Mouse (Mus musculus) urinary bladder, postnatal 25 days (tissue): ENCODE measurements around the gene Rnase12.
A peak's percentile ranks its signal among the peaks of the same experiment; 100 is the strongest.
"Not testable (repeated sequence)": the region's sequence is repeated elsewhere in the genome, so short reads cannot be mapped to it uniquely, and the experiment has no call there.

Source experiments
- DNase-seq: peaks from one replicate; pipeline ENCODE4 v3.0.0; 2022; ENCODE audit warnings: low spot score

Gene Rnase12

DNA sequence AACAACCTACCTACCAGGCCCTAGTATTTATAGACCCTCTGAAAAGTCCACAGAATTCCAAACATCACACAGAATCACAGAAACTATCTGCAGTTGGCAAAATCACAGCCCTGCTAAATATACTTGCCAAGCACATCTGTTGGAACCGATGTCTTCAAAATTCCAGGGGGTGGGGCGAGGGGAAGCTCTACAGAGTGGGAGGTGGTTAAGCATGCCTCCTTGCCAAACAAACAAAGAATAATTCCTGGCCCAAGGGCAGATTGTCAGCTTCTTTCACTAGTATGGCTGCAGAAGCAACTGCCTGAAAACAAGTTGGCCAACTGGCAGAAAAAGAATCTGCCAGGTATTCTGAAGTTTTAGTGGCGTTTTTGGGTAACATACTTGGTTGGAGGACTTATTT lies 40.2 kb downstream of the Rnase12 start:
- DNase-seq = no peak

DNA sequence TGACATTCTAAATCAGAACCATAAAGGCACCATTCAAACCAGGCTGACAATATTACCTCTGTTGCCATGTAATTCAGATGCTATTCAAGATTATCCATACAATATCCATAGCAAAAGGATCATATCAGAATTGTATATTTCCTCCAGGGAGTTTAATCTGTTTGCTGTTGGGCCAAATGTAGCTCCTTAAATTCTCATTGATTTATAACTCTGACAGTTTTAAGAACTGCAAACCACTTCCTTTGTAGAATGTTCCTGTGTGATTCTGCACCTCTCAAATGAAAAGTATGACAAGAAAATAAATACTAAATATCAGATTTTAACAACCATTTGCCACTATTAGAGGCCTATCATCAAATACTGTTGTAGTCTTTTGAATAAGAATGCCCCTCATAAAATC lies 41.7 kb downstream of the Rnase12 start:
- DNase-seq = no peak

DNA sequence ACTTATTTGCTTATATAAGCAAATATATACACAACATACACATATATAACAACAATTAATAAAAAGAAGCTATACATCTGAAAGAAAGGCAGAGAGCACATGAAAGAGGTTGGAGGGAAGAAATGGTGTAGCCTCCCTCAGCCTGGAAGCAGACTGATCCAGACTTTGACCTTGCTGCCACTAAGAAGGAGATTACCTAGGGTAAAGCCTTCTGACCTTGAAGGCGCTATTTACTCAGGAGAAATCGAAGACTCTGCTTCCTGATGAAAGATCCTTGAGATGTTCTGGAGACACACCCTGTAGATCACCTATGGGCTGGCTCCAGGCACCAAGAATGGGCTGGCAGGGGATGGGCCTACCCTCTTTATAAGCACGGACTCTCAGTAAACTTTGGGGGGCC lies 42.7 kb downstream of the Rnase12 start:
- not testable (repeated sequence) for DNase-seq

DNA sequence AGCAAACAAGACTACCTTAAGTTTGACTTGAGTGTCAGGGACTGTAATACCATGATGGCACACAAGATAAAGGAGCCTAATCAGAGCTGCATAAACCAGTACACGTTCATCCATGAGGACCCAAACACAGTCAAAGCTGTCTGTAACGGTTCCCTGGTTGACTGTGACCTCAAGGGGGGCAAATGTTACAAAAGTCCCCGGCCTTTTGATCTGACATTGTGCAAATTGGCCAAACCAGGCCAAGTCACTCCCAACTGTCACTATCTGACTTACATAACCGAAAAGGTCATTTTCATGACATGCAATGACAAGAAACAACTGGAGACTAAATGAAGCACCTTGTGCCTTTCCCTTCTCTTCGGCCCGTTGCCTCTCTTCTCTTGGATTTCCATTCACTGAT lies 47.9 kb downstream of the Rnase12 start:
- DNase-seq = no peak

DNA sequence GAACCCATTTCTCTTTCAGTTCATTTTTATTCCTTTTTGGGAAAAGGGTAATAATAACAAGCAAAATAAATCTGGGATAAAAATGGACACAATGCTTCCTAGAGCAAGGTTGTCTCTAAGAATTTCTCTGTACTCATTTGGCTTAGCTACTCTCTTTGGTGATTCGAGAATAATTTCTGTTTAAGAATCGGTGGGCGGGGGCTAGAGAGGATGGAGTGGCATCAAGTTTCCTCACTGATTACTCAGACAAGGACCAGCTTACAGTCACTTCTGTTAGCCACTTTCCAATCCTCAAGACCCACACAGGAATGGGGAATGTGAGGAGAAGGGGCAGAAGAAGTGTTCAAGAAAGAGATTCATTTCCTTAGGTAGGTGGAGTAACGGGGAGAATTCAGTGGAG lies 48.7 kb downstream of the Rnase12 start:
- DNase-seq = no peak

DNA sequence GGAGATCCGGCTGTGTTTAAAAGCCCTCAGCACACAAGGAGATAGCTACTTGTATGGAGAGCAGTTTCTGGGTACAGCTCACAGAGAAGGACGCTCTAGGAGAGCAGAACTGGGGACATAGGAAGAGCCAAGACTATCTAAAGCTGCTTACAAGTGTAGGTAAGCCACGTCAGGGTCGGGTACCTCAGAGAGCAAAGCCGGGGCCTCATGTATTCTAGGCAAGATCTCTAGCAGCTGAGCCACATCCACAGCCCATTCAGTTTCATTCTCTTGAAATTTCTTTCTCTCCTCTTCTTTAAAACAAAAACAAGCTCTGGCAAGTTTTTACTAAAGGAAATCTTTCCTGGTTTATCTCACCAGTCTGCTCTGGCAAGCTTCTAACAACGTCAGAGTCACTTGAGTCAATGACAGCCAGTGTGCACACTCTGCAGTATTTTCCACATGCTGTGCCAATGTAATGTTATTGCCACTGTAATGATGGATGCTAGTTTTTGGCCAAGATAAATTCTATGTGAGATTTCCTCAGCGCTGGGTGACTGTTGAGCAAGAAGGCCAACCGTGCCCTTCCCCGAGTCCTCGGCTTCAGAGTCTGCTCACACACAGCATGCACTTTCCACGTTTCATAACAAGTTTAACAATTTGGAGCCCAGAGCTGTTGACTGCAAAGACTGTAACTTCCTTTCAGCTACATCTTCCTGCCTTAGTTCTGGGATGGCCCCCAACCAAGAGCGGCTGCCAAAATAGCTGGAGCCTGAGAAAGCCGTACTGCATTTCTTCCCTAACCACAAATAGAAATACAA lies 49.3 kb downstream of the Rnase12 start:
- DNase-seq = peak; percentile 13

DNA sequence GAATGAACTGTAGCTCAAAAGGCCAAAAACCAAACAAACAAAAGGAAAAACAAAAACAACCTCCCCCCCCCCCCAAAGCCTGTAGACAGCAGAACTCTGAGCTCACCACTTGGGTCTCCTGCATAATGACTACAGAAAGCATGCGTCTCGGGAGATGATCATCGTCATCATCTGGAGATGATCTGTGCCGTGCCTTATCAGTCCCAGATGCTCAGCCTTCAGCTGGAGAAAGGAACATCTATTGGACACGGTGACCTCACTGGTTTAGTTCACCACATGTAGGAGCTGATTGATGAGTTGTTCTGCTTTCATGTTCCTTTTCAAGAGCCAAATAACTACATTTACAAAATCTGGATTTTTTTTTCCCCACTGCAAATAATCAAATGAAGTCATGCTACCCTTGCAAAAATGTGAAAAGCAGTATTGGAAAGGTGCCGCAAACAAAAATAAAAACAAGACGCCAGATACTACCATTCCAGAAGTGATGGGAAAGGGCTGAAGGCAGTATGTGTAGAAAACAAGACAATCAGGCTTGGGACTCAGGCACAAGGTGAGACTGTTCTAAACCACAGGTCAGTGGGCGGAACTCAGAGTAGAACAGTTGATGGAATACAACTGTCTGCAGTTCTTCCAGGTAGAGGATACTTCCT lies 50.2 kb downstream of the Rnase12 start, which contains the start of gene Rnase10:
Gene Rnase10, plus strand, starts transcription at position 600 of the 650 bp plus-strand sequence.
- no peak for DNase-seq
